Mouse (Mus musculus) forebrain, embryonic 11.5 days (tissue): ENCODE results near the gene Cacna1i. TPM values are rescaled to one million over a fixed set of nuclear protein-coding genes. Genes with fewer than 3 reads are reported as not detected.

ENCODE experiments used
- ATAC-seq: fragments of 200-750 bp; cut with Nextera tagmentation; replicated peaks from 2 replicates; pipeline ENCODE4 v1.8.0; 2017; ENCODE audit warnings: moderate TSS enrichment; ENCODE audit not compliant: low FRiP score
- DNase-seq: peaks from one replicate; pipeline ENCODE4 v3.0.0-alpha.2; 2017; ENCODE audit warnings: low spot score
- H3K27ac ChIP-seq: fragments of 300-500 bp; sonication (generic); 2 replicates; pipeline ENCODE4 v1.5.1; 2014; ENCODE audit warnings: low read depth, low read length
- H3K27me3 ChIP-seq: fragments of 300-500 bp; sonication (generic); 2 replicates; pipeline ENCODE4 v1.6.1; 2014; ENCODE audit warnings: mild to moderate bottlenecking, low read length, mixed read lengths; ENCODE audit not compliant: control insufficient read depth, insufficient read depth
- H3K36me3 ChIP-seq: fragments of 300-500 bp; sonication (generic); 2 replicates; pipeline ENCODE4 v1.6.1; 2014; ENCODE audit warnings: mild to moderate bottlenecking, low read length, moderate library complexity, mixed read lengths; ENCODE audit not compliant: control insufficient read depth, insufficient read depth
- H3K4me1 ChIP-seq: fragments of 300-500 bp; sonication (generic); replicated peaks from 2 replicates; pipeline ENCODE4 v1.6.1; 2014; ENCODE audit warnings: low read length, mixed read lengths; ENCODE audit not compliant: control insufficient read depth, insufficient read depth
- H3K4me2 ChIP-seq: fragments of 300-500 bp; sonication (generic); 2 replicates; pipeline ENCODE4 v1.6.1; 2014; ENCODE audit warnings: low read depth, mild to moderate bottlenecking, low read length, moderate library complexity, mixed read lengths; ENCODE audit not compliant: severe bottlenecking
- H3K4me3 ChIP-seq: fragments of 300-500 bp; sonication (generic); 2 replicates; pipeline ENCODE4 v1.5.1; 2014; ENCODE audit warnings: low read depth, low read length
- H3K9ac ChIP-seq: fragments of 300-500 bp; sonication (generic); 2 replicates; pipeline ENCODE4 v1.6.1; 2014; ENCODE audit warnings: low read length
- H3K9me3 ChIP-seq: fragments of 300-500 bp; sonication (generic); 2 replicates; pipeline ENCODE4 v1.6.1; 2016; ENCODE audit warnings: low read length, mixed read lengths; ENCODE audit not compliant: control insufficient read depth
- WGBS: fragments of 180-500 bp; shearing (Covaris S2); extraction: QIAGEN DNeasy Blood & Tissue Kit; methylation state at CpG from one replicate; pipeline ENCODE4 v1.1.7; 2014; 5-methylcytosine and 5-hydroxymethylcytosine counted together
- polyA plus RNA-seq: library from polyadenylated mRNA; unstranded; fragments of >200 nt; fragmentation: Nextera tagmentation; extraction: Ambion mirVana; gene quantifications from 2 replicates; pipeline ENCODE4 v1.2.1, GENCODE M21; 2014

The Cacna1i gene
- polyA plus RNA-seq, 1 experiment from 2014 or later: 0.12 TPM

GRCm38 (mm10) chr15:80415132-80415531, 128.1 kb downstream of the Cacna1i start:
- H3K27me3 ChIP-seq: no peaks in the 10 kb centered on the region
- no peak overlapping the region for H3K4me3 ChIP-seq
- H3K36me3 ChIP-seq: no peaks in the 10 kb centered on the region
- WGBS: 82% methylated on average over 4 of the region's 4 CpGs
- H3K4me2 ChIP-seq: no peak overlapping the region
- DNase-seq (no peak), ATAC-seq (no peak)
- H3K9me3 ChIP-seq: no peaks in the 10 kb centered on the region
- no peak overlapping the region for H3K9ac ChIP-seq
- no peak overlapping the region for H3K27ac ChIP-seq
- 0 out of 2 replicates have a peak, but pooled peaks cover 2% of the 10 kb centered on the region for H3K4me1 ChIP-seq

- Histone ChIP-seq H3K36me3 (no peaks in the 10 kb centered on the region), H3K4me2 (no peak overlapping the region), H3K27ac (no peak overlapping the region), H3K27me3 (no peaks in the 10 kb centered on the region), H3K9me3 (no peaks in the 10 kb centered on the region), H3K4me3 (no peak overlapping the region), H3K4me1 (0 out of 2 replicates have a peak, but pooled peaks cover 2% of the 10 kb centered on the region), H3K9ac (no peak overlapping the region)
- ATAC-seq (no peak), DNase-seq (no peak)
- WGBS: 66% methylated on average over 9 of the region's 9 CpGs
These were observed 130.0 kb downstream of the Cacna1i start for GRCm38 (mm10) chr15:80417066-80417465.

- H3K4me1 ChIP-seq: 0 out of 2 replicates have a peak, but pooled peaks cover 2% of the 10 kb centered on the region
- H3K27me3 ChIP-seq: no peaks in the 10 kb centered on the region
- no peaks in the 10 kb centered on the region for H3K9me3 ChIP-seq
- no peak overlapping the region for H3K4me2 ChIP-seq
- no peaks in the 10 kb centered on the region for H3K36me3 ChIP-seq
- no peak overlapping the region for H3K9ac ChIP-seq
- no peak for DNase-seq
- H3K4me3 ChIP-seq: no peak overlapping the region
- ATAC-seq: no peak
- H3K27ac ChIP-seq: no peak overlapping the region
- 69% methylated on average over 2 of the region's 2 CpGs for WGBS
These were observed 131.1 kb downstream of the Cacna1i start for GRCm38 (mm10) chr15:80418146-80418545.

GRCm38 (mm10) chr15:80430324-80430723, 143.3 kb downstream of the Cacna1i start:
- Histone ChIP-seq H3K9me3 (no peaks in the 10 kb centered on the region), H3K36me3 (no peaks in the 10 kb centered on the region), H3K27ac (no peak overlapping the region), H3K9ac (no peak overlapping the region), H3K4me1 (no peaks in the 10 kb centered on the region), H3K27me3 (no peaks in the 10 kb centered on the region), H3K4me3 (no peak overlapping the region), H3K4me2 (no peak overlapping the region)
- DNase-seq (no peak), ATAC-seq (no peak)
- 77% methylated on average over 11 of the region's 11 CpGs for WGBS

- H3K27me3 ChIP-seq: no peaks in the 10 kb centered on the region
- ATAC-seq: no peak
- WGBS: 82% methylated on average over 5 of the region's 5 CpGs
These were observed 149.9 kb downstream of the Cacna1i start for GRCm38 (mm10) chr15:80436961-80437360.

DNA sequence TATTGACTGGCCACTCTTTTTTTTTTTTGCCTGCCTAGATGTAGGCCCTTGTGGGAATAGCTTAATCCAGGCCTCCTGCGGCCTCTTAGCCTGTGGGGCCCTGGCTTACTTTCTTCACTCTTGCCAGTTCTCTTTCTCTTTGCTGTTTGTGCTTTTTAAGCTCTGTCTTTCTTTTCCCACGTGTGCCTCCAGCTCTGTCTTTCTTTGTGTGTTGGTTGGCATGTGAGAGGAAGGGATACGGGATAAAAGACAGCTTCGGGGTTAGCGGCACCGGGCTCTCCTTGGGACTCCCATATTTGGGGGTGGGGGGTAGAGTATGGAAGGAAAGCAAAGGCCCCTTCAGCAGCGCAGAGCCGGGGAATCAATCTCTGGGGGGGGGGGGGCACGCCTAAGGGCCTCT, 151.0 kb downstream of the Cacna1i start:
- peak overlapping the region; percentile 41; the same call in 1 of the 2 replicates for H3K27ac ChIP-seq
- peak; percentile 53 for DNase-seq
- no peak for ATAC-seq

More at GRCm38 (mm10) chr15:80436961-80437360, 149.9 kb downstream of the Cacna1i start:
- H3K9ac ChIP-seq: no peak overlapping the region
- H3K4me1 ChIP-seq: peaks cover 17% of the 10 kb centered on the region
- H3K4me3 ChIP-seq: no peak overlapping the region
- no peak for DNase-seq
- H3K27ac ChIP-seq: no peak overlapping the region
- H3K9me3 ChIP-seq: no peaks in the 10 kb centered on the region
- no peak overlapping the region for H3K4me2 ChIP-seq
- no peaks in the 10 kb centered on the region for H3K36me3 ChIP-seq

GRCm38 (mm10) chr15:80438423-80438822, 151.4 kb downstream of the Cacna1i start:
- 39% methylated on average over 9 of the region's 9 CpGs for WGBS
- H3K9ac ChIP-seq: peak overlapping the region; percentile 32; the same call in 1 of the 2 replicates
- ATAC-seq: peak; percentile 77; the same call in 1 of the 2 replicates
- H3K4me3 ChIP-seq: no peak overlapping the region
- H3K27me3 ChIP-seq: no peaks in the 10 kb centered on the region
- peaks cover 17% of the 10 kb centered on the region for H3K4me1 ChIP-seq
- no peaks in the 10 kb centered on the region for H3K9me3 ChIP-seq
- peak overlapping the region; percentile 46; the same call in 1 of the 2 replicates for H3K27ac ChIP-seq
- peak overlapping the region; percentile 2; the same call in 1 of the 2 replicates for H3K4me2 ChIP-seq
- H3K36me3 ChIP-seq: no peaks in the 10 kb centered on the region
- DNase-seq: peak; percentile 65

More for the DNA sequence above, 151.0 kb downstream of the Cacna1i start:
- no peaks in the 10 kb centered on the region for H3K9me3 ChIP-seq
- no peak overlapping the region for H3K4me3 ChIP-seq
- WGBS: 33% methylated on average over 9 of the region's 9 CpGs
- no peak overlapping the region; the same call in 1 of the 2 replicates for H3K4me2 ChIP-seq
- H3K36me3 ChIP-seq: no peaks in the 10 kb centered on the region
- H3K4me1 ChIP-seq: peaks cover 17% of the 10 kb centered on the region
- H3K9ac ChIP-seq: peak overlapping the region; percentile 32; the same call in 1 of the 2 replicates
- no peaks in the 10 kb centered on the region for H3K27me3 ChIP-seq

GRCm38 (mm10) chr15:80440195-80440594, 153.2 kb downstream of the Cacna1i start:
- no peaks in the 10 kb centered on the region for H3K36me3 ChIP-seq
- no peaks in the 10 kb centered on the region for H3K9me3 ChIP-seq
- H3K4me3 ChIP-seq: no peak overlapping the region
- DNase-seq (no peak), ATAC-seq (no peak)
- H3K9ac ChIP-seq: no peak overlapping the region
- H3K4me1 ChIP-seq: peaks cover 17% of the 10 kb centered on the region
- H3K27me3 ChIP-seq: no peaks in the 10 kb centered on the region
- H3K27ac ChIP-seq: no peak overlapping the region
- 86% methylated on average over 6 of the region's 6 CpGs for WGBS
- H3K4me2 ChIP-seq: no peak overlapping the region
